8 mouse cellular contexts compared by ENCODE assay signal in the genomic region with DNA sequence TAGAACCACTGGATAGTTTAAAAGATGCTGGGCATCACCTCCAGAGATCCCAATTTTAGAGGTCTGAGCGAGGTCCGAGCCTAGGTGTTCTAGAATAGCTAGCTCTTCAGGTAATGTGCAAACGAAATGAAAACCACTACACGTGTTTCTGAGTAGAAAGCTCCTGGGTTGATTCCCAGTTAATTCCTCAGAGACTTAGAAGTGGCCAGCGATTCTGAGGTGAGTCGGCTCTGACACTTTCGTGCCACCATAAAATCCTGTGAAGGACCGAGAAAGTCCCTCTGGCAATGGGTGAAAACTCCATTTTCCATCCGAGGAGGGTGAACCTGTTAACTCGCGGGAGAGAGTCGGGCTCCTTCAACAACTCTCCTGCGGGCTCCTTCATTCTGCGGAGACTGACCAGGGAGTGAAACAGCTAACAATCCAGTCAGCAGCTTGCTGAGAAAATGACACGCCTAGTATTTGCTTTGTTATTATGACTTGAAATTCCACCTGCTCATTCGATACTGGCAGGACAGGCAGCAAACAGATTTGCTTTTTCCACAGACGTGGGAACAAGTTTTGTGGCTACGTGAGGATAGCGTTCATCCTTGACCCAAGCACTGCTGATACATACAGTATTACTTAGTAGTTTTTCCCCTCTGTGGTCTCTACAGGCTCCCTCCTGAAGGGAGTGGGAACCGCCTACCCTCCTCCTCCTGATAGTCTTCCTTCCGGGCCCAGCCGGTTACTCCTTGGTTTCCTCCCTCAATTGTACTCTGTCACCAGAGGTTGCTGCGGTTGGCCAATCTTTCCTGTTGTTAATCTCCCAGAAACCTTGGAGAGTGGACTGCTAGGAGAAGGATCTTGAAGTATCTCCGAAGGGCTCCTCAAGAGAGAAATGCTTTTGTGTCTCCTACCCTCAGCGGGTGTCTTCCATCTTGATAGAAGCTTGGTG. TPM values are rescaled to one million over a fixed set of nuclear protein-coding genes. Genes with fewer than 3 reads are reported as not detected.
DNase-seq lines count a peak whose midpoint lies in the region; ATAC-seq and TF ChIP-seq lines count a peak whose summit lies in the region.

No protein-coding gene starts in this region.

- 2% methylated on average over 25 of the region's 25 CpGs for WGBS in bone marrow, adult 2 months
- WGBS in liver, embryonic 11.5 days: 12% methylated on average over 25 of the region's 25 CpGs

- DNase-seq in heart, postnatal 10 days: peak; percentile 43 to 47
- DNase-seq in liver, embryonic 11.5 days (ENCODE audit: low spot score): no peak
- peak; percentile 35 for DNase-seq in naive thymus-derived CD4-positive, alpha-beta T cell, adult 2 months (ENCODE audit: low read depth)
- DNase-seq in urinary bladder, adult 2 months (ENCODE audit: low spot score): no peak
- no peak for DNase-seq in urinary bladder, postnatal 36 days (ENCODE audit: low spot score in 2 of 2)
- DNase-seq in spleen, adult 18-20 months: no peak

- H3K4me3 ChIP-seq in E14TG2a.4 (replicated peaks; ENCODE audit: low read length): peak overlapping the region; percentile 85
- H3K4me3 ChIP-seq in bone marrow, adult 2 months (replicated peaks; ENCODE audit: control insufficient read depth, low read depth, low read length): peak overlapping the region; percentile 81
- H3K4me3 ChIP-seq in liver, embryonic 11.5 days (ENCODE audit: low read depth, low read length): peak overlapping the region; percentile 70

- H3K4me1 ChIP-seq in E14TG2a.4 (replicated peaks; ENCODE audit: low read depth, low read length): peaks cover 51% of the 10 kb centered on the region
- peaks cover 2% of the 10 kb centered on the region for H3K4me1 ChIP-seq in bone marrow, adult 2 months (ENCODE audit: control insufficient read depth, insufficient read depth, low read length)
- H3K4me1 ChIP-seq in liver, embryonic 11.5 days (replicated peaks; ENCODE audit: control insufficient read depth, insufficient read depth, low read length): peaks cover 5% of the 10 kb centered on the region; the same call in 1 of the 2 replicates

- peak overlapping the region; percentile 9; the same call in 1 of the 2 replicates for H3K27ac ChIP-seq in bone marrow, adult 2 months (ENCODE audit: control insufficient read depth, insufficient read depth, low read depth, low read length, poor library complexity)
- peak overlapping the region; percentile 71 for H3K27ac ChIP-seq in liver, embryonic 11.5 days (ENCODE audit: low read depth, low read length)

- TF ChIP-seq POLR2A in bone marrow, adult 2 months (IDR thresholded peaks at IDR 0.05; ENCODE audit: borderline replicate concordance, control insufficient read depth, low read depth, low read length): no peak

- TF ChIP-seq CTCF in E14TG2a.4 (conservative IDR thresholded peaks at IDR 0.05; ENCODE audit: low read length): no peak
- TF ChIP-seq CTCF in bone marrow, adult 2 months (IDR thresholded peaks at IDR 0.05; ENCODE audit: control insufficient read depth, insufficient read depth, low read length): no peak

- peak; percentile 61; the same call in 1 of the 2 replicates for ATAC-seq in liver, embryonic 11.5 days (replicated peaks; ENCODE audit: low FRiP score)

- H3K9ac ChIP-seq in liver, embryonic 11.5 days (ENCODE audit: low read depth, low read length): peak overlapping the region; percentile 78

- H3K4me2 ChIP-seq in liver, embryonic 11.5 days: peak overlapping the region; percentile 99

- H3K27me3 ChIP-seq in E14TG2a.4 (ENCODE audit: insufficient read depth, low read length): peaks cover 9% of the 10 kb centered on the region
- no peaks in the 10 kb centered on the region for H3K27me3 ChIP-seq in liver, embryonic 11.5 days (replicated peaks; ENCODE audit: control insufficient read depth, insufficient read depth, low read length)

- H3K9me3 ChIP-seq in E14TG2a.4 (ENCODE audit: low read length): no peaks in the 10 kb centered on the region
- no peaks in the 10 kb centered on the region for H3K9me3 ChIP-seq in liver, embryonic 11.5 days (ENCODE audit: control insufficient read depth, low read length)

- peaks cover 4% of the 10 kb centered on the region; the same call in 1 of the 2 replicates for H3K36me3 ChIP-seq in E14TG2a.4 (ENCODE audit: insufficient read depth, low read length)
- no peaks in the 10 kb centered on the region for H3K36me3 ChIP-seq in liver, embryonic 11.5 days (ENCODE audit: control insufficient read depth, insufficient read depth, low read length)

- intact Hi-C loops in heart, postnatal 10 days (cut with DNase I): loop anchor here (2.0 kb wide), 1 partner anchor 19 kb away; a partner anchor contains a TSS

RNA-seq across cellular contexts. Expression of a gene that starts 7.5 kb away (rescaled TPM):
- polyA plus RNA-seq in bone marrow, adult 2 months (2011; ENCODE audit: insufficient read depth, insufficient read length, low replicate concordance, missing spikeins): 1.1 TPM in 1 of 2 replicates, not detected in the other
- under 1 TPM; 0.19 to 0.20 TPM for total RNA-seq in heart, postnatal 10 days (2021)
- polyA plus RNA-seq in liver, embryonic 11.5 days (2014; fragmentation: Nextera tagmentation; extraction: Ambion mirVana): 0.87 and 1.5 TPM in 2 replicates
- polyA plus RNA-seq in urinary bladder, adult 2 months (2012; rRNA removed): 2.4 and 3.0 TPM in 2 replicates

RNA-seq across cellular contexts. Expression of a gene that starts 16.7 kb away (rescaled TPM):
- polyA plus RNA-seq in bone marrow, adult 2 months (2011; ENCODE audit: insufficient read depth, insufficient read length, low replicate concordance, missing spikeins): 5.1 and 14.9 TPM in 2 replicates
- 1 to 10 TPM; 3.4 to 4.6 TPM for total RNA-seq in heart, postnatal 10 days (2021)
- polyA plus RNA-seq in liver, embryonic 11.5 days (2014; fragmentation: Nextera tagmentation; extraction: Ambion mirVana): 21.9 and 25.4 TPM in 2 replicates
- polyA plus RNA-seq in urinary bladder, adult 2 months (2012; rRNA removed): 4.8 and 5.2 TPM in 2 replicates

RNA-seq across cellular contexts. Expression of a gene that starts 19.1 kb away (rescaled TPM):
- polyA plus RNA-seq in bone marrow, adult 2 months (2011; ENCODE audit: insufficient read depth, insufficient read length, low replicate concordance, missing spikeins): 74.9 and 161 TPM in 2 replicates
- total RNA-seq in heart, postnatal 10 days (2021): 100 to 1,000 TPM in 1 of 2 experiments, 10 to 100 TPM in 1; 99.6 to 107 TPM
- 151 and 153 TPM in 2 replicates for polyA plus RNA-seq in liver, embryonic 11.5 days (2014; fragmentation: Nextera tagmentation; extraction: Ambion mirVana)
- 114 and 120 TPM in 2 replicates for polyA plus RNA-seq in urinary bladder, adult 2 months (2012; rRNA removed)

RNA-seq across cellular contexts. Expression of a gene that starts 29.6 kb away (rescaled TPM):
- polyA plus RNA-seq in bone marrow, adult 2 months (2011; ENCODE audit: insufficient read depth, insufficient read length, low replicate concordance, missing spikeins): 1.2 and 3.0 TPM in 2 replicates
- total RNA-seq in heart, postnatal 10 days (2021): 1 to 10 TPM; 6.5 to 6.8 TPM
- polyA plus RNA-seq in liver, embryonic 11.5 days (2014; fragmentation: Nextera tagmentation; extraction: Ambion mirVana): 15.7 and 16.4 TPM in 2 replicates
- 11.0 and 11.7 TPM in 2 replicates for polyA plus RNA-seq in urinary bladder, adult 2 months (2012; rRNA removed)

RNA-seq across cellular contexts. Expression of a gene that starts 30.7 kb away (rescaled TPM):
- 1.1 and 4.8 TPM in 2 replicates for polyA plus RNA-seq in bone marrow, adult 2 months (2011; ENCODE audit: insufficient read depth, insufficient read length, low replicate concordance, missing spikeins)
- total RNA-seq in heart, postnatal 10 days (2021): 1 to 10 TPM; 2.2 to 2.9 TPM
- polyA plus RNA-seq in liver, embryonic 11.5 days (2014; fragmentation: Nextera tagmentation; extraction: Ambion mirVana): 11.9 and 12.4 TPM in 2 replicates
- 156 and 191 TPM in 2 replicates for polyA plus RNA-seq in urinary bladder, adult 2 months (2012; rRNA removed)

Comparison
In these comparisons a context has a peak if more than half of its experiments do, and no peak if none do; other contexts are left out.
1. DNase-seq: peak in heart, postnatal 10 days (2 of 2) and naive thymus-derived CD4-positive, alpha-beta T cell, adult 2 months (single experiment); none in liver, embryonic 11.5 days (single experiment), urinary bladder, adult 2 months (single experiment), urinary bladder, postnatal 36 days (0 of 2) and spleen, adult 18-20 months (0 of 2).
2. Peak in every context shown above with its lines, with median percentiles within 50 percentile points of each other: H3K4me3 ChIP-seq.